Mouse (Mus musculus) pancreas, adult 10 weeks (tissue): ENCODE results near the gene Sowaha. TPM values are rescaled to one million over a fixed set of nuclear protein-coding genes. Genes with fewer than 3 reads are reported as not detected.

ENCODE experiments used
- polyA plus RNA-seq: library from polyadenylated mRNA; stranded (reverse); fragments of 350-450 nt; fragmentation: Illumina TruSeq; extraction: RNeasy Lipid Tissue Mini Kit (QIAGEN cat#74804); gene quantifications from one replicate; pipeline ENCODE4 v1.2.3, GENCODE M21; 2015; ENCODE audit warnings: low read depth, low replicate concordance; ENCODE audit not compliant: insufficient read depth

Sowaha gene
- polyA plus RNA-seq = 0.20 TPM

GRCm38 (mm10) chr11:53479783-53480301 is at the start of gene Sowaha, which contains the start of gene Gm9945:
Gene Sowaha (minus strand): TSS chr11:53480274.
Gene Gm9945 (plus strand): TSS chr11:53480166.

GRCm38 (mm10) chr11:53519207-53520121 is 39.4 kb upstream of the Sowaha start, which contains the start of gene Sept8:
Gene Sept8 (plus strand): TSS chr11:53519257.

GRCm38 (mm10) chr11:53469968-53470695 is 9.9 kb downstream of the Sowaha start, which contains the start of gene Gm9837:
Gene Gm9837 (minus strand): TSS chr11:53470479.

GRCm38 (mm10) chr11:53456474-53457371 is 23.4 kb downstream of the Sowaha start, which contains the start of the genes Gm10447 and Shroom1:
Gene Gm10447 (minus strand): TSS chr11:53457110.
Gene Shroom1 (plus strand): TSS chr11:53457205.

GRCm38 (mm10) chr11:53430670-53431346 is 49.3 kb downstream of the Sowaha start, which contains the start of the genes Uqcrq and Gdf9:
Gene Uqcrq (minus strand): TSS chr11:53430831.
Gene Gdf9 (plus strand): TSS chr11:53431023.

Other genes with a start within 250 kb of the Sowaha start
- 17.9 TPM for gene Hspa4, start 179.8 kb downstream of the Sowaha start, polyA plus RNA-seq
- gene Zcchc10, start 155.6 kb downstream of the Sowaha start, polyA plus RNA-seq = 2.5 TPM
- 8.0 TPM for gene Aff4, start 129.4 kb downstream of the Sowaha start, polyA plus RNA-seq
- not detected for gene Leap2, start 57.1 kb downstream of the Sowaha start, polyA plus RNA-seq
- 207 TPM for gene Uqcrq, start 49.4 kb downstream of the Sowaha start, polyA plus RNA-seq
- not detected for gene Gdf9, start 49.3 kb downstream of the Sowaha start, polyA plus RNA-seq
- gene Gm10447, start 23.2 kb downstream of the Sowaha start, polyA plus RNA-seq = not detected
- gene Shroom1, start 23.1 kb downstream of the Sowaha start, polyA plus RNA-seq = 3.4 TPM
- gene Gm9837, start 9.8 kb downstream of the Sowaha start, polyA plus RNA-seq = not detected
- not detected for gene Gm9945, start 108 bp downstream of the Sowaha start, polyA plus RNA-seq
- 14.3 TPM for gene Sept8, start 39.0 kb upstream of the Sowaha start, polyA plus RNA-seq
- gene Kif3a, start 87.1 kb upstream of the Sowaha start, polyA plus RNA-seq = 4.1 TPM
- gene Il4, start 138.4 kb upstream of the Sowaha start, polyA plus RNA-seq = not detected
- not detected for gene Il13, start 154.4 kb upstream of the Sowaha start, polyA plus RNA-seq
- gene Rad50, start 227.0 kb upstream of the Sowaha start, polyA plus RNA-seq = 3.0 TPM
- gene Il5, start 240.5 kb upstream of the Sowaha start, polyA plus RNA-seq = not detected